Mouse (Mus musculus): ENCODE results near the gene Pde5a. TPM values are rescaled to one million over a fixed set of nuclear protein-coding genes. Genes with fewer than 3 reads are reported as not detected.

Gene Pde5a
- polyA plus RNA-seq (2015; fragmentation: Nextera tagmentation; extraction: Ambion mirVana), result 17.0 and 18.9 TPM in 2 replicates

GRCm38 (mm10) chr3:122728852-122729600 lies at the start of gene Pde5a:
Pde5a (plus strand) TSS chr3:122728947.

GRCm38 (mm10) chr3:122894772-122895171 lies 166.0 kb downstream of the Pde5a start, which contains the start of gene Fabp2:
Fabp2 (plus strand) TSS chr3:122895072.

Other genes with a start within 250 kb of the Pde5a start
- 18.2 and 22.4 TPM in 2 replicates for gene Fnbp1l, start 109.2 kb upstream of the Pde5a start, polyA plus RNA-seq (2015; fragmentation: Nextera tagmentation; extraction: Ambion mirVana)
- 0.17 and 0.35 TPM in 2 replicates for gene Fabp2, start 166.1 kb downstream of the Pde5a start, polyA plus RNA-seq (2015; fragmentation: Nextera tagmentation; extraction: Ambion mirVana)
- gene Gm10959, start 190.4 kb downstream of the Pde5a start, polyA plus RNA-seq (2015; fragmentation: Nextera tagmentation; extraction: Ambion mirVana), result not detected in 2 replicates
- gene 1810037I17Rik, start 195.3 kb downstream of the Pde5a start, polyA plus RNA-seq (2015; fragmentation: Nextera tagmentation; extraction: Ambion mirVana), result 235 and 268 TPM in 2 replicates

Data from urinary bladder, postnatal 0 days (tissue).